Mouse (Mus musculus) inflammation-experienced regulatory T-cells, adult 16 weeks (primary cell): ENCODE results near the gene Tfrc. TPM values are rescaled to one million over a fixed set of nuclear protein-coding genes. Genes with fewer than 3 reads are reported as not detected.

Experiments used
- polyA plus RNA-seq: library from polyadenylated mRNA; unstranded; fragments of 100-300 nt; shearing (Covaris generic); gene quantifications from one replicate; pipeline ENCODE4 v1.2.1, GENCODE M21; 2017

The Tfrc gene
- 39.1 TPM for polyA plus RNA-seq

DNA sequence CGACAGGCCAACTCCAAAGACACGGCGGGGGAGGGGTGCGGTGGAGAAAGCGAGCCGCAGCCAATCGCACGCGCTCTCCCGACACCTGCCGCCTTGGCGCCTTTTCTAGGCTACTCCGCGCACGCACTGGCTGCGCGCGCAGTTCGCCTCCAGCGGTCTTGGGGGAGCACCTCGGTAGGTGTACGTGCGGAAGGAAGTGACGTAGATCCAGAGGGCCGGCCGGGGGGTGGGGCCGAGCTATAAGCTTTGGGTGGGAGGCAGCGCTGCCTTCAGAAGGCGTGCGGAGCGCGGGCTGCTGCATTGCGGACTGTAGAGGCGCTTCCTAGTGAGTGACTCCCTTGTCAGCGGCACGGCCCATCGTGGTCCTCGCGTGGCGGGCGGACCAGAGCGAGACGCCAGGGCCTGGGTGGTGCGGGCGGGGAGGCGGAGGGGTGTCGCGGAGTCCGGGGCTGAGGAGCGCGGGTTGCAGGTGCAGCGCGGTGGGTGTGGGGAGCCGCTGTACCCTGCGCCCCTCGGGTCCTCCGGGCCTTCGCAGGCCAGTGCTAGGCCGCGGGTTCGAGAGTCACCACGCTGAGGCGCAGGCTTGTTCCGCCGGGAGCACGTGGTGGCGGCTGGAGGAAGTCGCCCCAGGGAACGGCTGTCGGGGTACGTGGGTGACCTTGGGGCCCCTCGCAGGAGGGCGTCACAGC is at the start of gene Tfrc:
TSS of gene Tfrc (plus strand) at position 209 of the 689 bp plus-strand sequence.

DNA sequence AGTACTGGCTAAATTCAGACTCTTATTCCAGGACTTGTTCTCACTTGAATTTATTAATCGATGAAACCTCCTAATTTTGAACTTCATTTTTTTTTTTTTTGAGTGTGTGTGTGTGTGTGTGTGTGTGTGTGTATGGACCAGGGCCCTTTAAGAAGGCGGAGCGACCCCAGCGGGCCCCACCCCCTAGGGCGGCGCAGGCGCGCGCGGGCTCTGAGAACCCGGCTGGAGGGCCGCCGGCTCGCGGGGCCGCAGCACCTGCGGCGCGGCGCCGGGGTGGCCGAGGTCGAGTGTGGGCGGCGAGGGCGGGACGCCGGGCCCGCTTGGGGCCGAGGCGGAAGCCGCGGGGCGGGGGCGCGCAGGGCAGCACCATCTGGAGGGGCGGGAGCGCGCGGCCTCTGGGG is 34.9 kb downstream of the Tfrc start, which contains the start of gene Tnk2:
TSS of gene Tnk2 (plus strand) at position 214 of the 401 bp plus-strand sequence.

Other genes with a start within 250 kb of the Tfrc start
- gene Tm4sf19, start 208.4 kb upstream of the Tfrc start, polyA plus RNA-seq = not detected
- 4.2 TPM for gene Tctex1d2, start 189.2 kb upstream of the Tfrc start, polyA plus RNA-seq
- 17.4 TPM for gene Pcyt1a, start 178.0 kb upstream of the Tfrc start, polyA plus RNA-seq
- gene Slc51a, start 121.0 kb upstream of the Tfrc start, polyA plus RNA-seq = not detected
- not detected for gene Zdhhc19, start 112.7 kb upstream of the Tfrc start, polyA plus RNA-seq
- 18.7 TPM for gene Tnk2, start 35.0 kb downstream of the Tfrc start, polyA plus RNA-seq
- gene Muc4, start 127.0 kb downstream of the Tfrc start, polyA plus RNA-seq = 0.04 TPM
- gene Muc20, start 188.5 kb downstream of the Tfrc start, polyA plus RNA-seq = 0.50 TPM
- gene Smbd1, start 201.6 kb downstream of the Tfrc start, polyA plus RNA-seq = not detected